Mouse (Mus musculus) gastrocnemius, postnatal 36 days (tissue): ENCODE data around the gene Man2c1. TPM values are rescaled to one million over a fixed set of nuclear protein-coding genes. Genes with fewer than 3 reads are reported as not detected.

Source experiments
- DNase-seq, 2 experiments: peaks; one replicate each; pipeline ENCODE4 v3.0.0; 2022
- intact Hi-C: fragments of 180-260 bp; cut with DNase I; formaldehyde crosslinking; loops from one replicate; pipeline ENCODE4 v1.15.1; 2025
- long read RNA-seq, 2 experiments: library from polyadenylated mRNA; stranded (forward); transcript quantifications; one replicate each; pipeline ENCODE4 v2.0.0; 2021
- total RNA-seq, 2 experiments: library from RNA; stranded (reverse); gene quantifications; 2 replicates each; pipeline ENCODE4 v1.2.3; 2021

The Man2c1 gene
- total RNA-seq, result 10 to 100 TPM; 24.9 to 38.3 TPM
- long read RNA-seq, experiment 1, transcript Man2c1-211 (26 exons, 3,820 nt), result major isoform, 5 of 10 reads
- long read RNA-seq, experiment 1, partial matches to known transcripts, result 3 of 10 reads
- long read RNA-seq, experiment 1, other reads (novel, unspliced or antisense), result 2 of 10 reads
- long read RNA-seq, experiment 2, transcript Man2c1-211 (26 exons, 3,820 nt), result major isoform, 12 of 19 reads
- long read RNA-seq, experiment 2, partial matches to known transcripts, result 4 of 19 reads
- long read RNA-seq, experiment 2, other reads (novel, unspliced or antisense), result 3 of 19 reads

GRCm38 (mm10) chr9:57130577-57131433 is at the start of gene Man2c1:
Gene Man2c1 (plus strand): TSS chr9:57130690.
- DNase-seq, result peak; percentile 87 to 91
- intact Hi-C loops, result loop anchor here (2.0 to 5.0 kb wide), 2 partner anchors 54 to 204 kb away; partner anchors contain the start of gene Snx33

- DNase-seq, result no peak
- intact Hi-C loops, result no loop called here
These were observed 48.3 kb upstream of the Man2c1 start for GRCm38 (mm10) chr9:57082236-57082635.

- intact Hi-C loops, result no loop called here
- no peak for DNase-seq
These were observed 13.2 kb upstream of the Man2c1 start for GRCm38 (mm10) chr9:57117261-57117755.

- no peak for DNase-seq
- intact Hi-C loops, result loop anchor here (2.0 to 5.0 kb wide), 3 partner anchors 37 to 202 kb away; partner anchors contain the start of gene Snx33
These were observed 849 bp upstream of the Man2c1 start for GRCm38 (mm10) chr9:57129641-57130040.

- intact Hi-C loops, result loop anchor here (5.0 kb wide), 2 partner anchors 80 to 195 kb away; no protein-coding TSS in a partner anchor
- no peak for DNase-seq
These were observed 6.8 kb downstream of the Man2c1 start for GRCm38 (mm10) chr9:57137246-57137645.

- DNase-seq, result no peak
- intact Hi-C loops, result loop anchor here (5.0 kb wide), 2 partner anchors 80 to 195 kb away; no protein-coding TSS in a partner anchor
These were observed 7.3 kb downstream of the Man2c1 start for GRCm38 (mm10) chr9:57137777-57138176.

GRCm38 (mm10) chr9:57138507-57138906 is 8.0 kb downstream of the Man2c1 start:
- no peak for DNase-seq
- intact Hi-C loops, result loop anchor here (5.0 kb wide), 2 partner anchors 81 to 196 kb away; no protein-coding TSS in a partner anchor

GRCm38 (mm10) chr9:57139110-57139509 is 8.6 kb downstream of the Man2c1 start:
- no peak for DNase-seq
- intact Hi-C loops, result loop anchor here (5.0 kb wide), 2 partner anchors 82 to 197 kb away; no protein-coding TSS in a partner anchor

- intact Hi-C loops, result loop anchor here (5.0 kb wide), 2 partner anchors 82 to 197 kb away; no protein-coding TSS in a partner anchor
- no peak for DNase-seq
These were observed 9.1 kb downstream of the Man2c1 start for GRCm38 (mm10) chr9:57139571-57139970.

- DNase-seq, result no peak
- intact Hi-C loops, result no loop called here
These were observed 11.2 kb downstream of the Man2c1 start for GRCm38 (mm10) chr9:57141417-57142353.

- intact Hi-C loops, result no loop called here
- DNase-seq, result no peak
These were observed 12.7 kb downstream of the Man2c1 start for GRCm38 (mm10) chr9:57143212-57143611.

- DNase-seq, result no peak
- intact Hi-C loops, result no loop called here
These were observed 14.3 kb downstream of the Man2c1 start for GRCm38 (mm10) chr9:57144830-57145229.

GRCm38 (mm10) chr9:57146451-57147066 is 16.1 kb downstream of the Man2c1 start:
- intact Hi-C loops, result no loop called here
- no peak for DNase-seq

- intact Hi-C loops, result no loop called here
- DNase-seq, result no peak
These were observed 17.0 kb downstream of the Man2c1 start for GRCm38 (mm10) chr9:57147205-57148143.

- intact Hi-C loops, result no loop called here
- DNase-seq, result peak; percentile 79 to 82
These were observed 17.8 kb downstream of the Man2c1 start, which contains the start of gene Neil1 for GRCm38 (mm10) chr9:57148144-57148878. Gene Neil1 (minus strand): TSS chr9:57148305.

- DNase-seq, result no peak
These were observed 18.5 kb downstream of the Man2c1 start for GRCm38 (mm10) chr9:57149021-57149420.

GRCm38 (mm10) chr9:57150192-57150591 is 19.7 kb downstream of the Man2c1 start:
- intact Hi-C loops, result no loop called here
- no peak for DNase-seq

More at GRCm38 (mm10) chr9:57149021-57149420, 18.5 kb downstream of the Man2c1 start:
- intact Hi-C loops, result no loop called here
